Mouse (Mus musculus) mesoderm, embryonic 11.5 days (tissue): Measurements from ENCODE around the gene Plin1.

ENCODE experiments used
- DNase-seq: peaks from one replicate; pipeline ENCODE4 v3.0.0-alpha.2; 2012; ENCODE audit warnings: low read depth, low spot score

Gene Plin1

DNA sequence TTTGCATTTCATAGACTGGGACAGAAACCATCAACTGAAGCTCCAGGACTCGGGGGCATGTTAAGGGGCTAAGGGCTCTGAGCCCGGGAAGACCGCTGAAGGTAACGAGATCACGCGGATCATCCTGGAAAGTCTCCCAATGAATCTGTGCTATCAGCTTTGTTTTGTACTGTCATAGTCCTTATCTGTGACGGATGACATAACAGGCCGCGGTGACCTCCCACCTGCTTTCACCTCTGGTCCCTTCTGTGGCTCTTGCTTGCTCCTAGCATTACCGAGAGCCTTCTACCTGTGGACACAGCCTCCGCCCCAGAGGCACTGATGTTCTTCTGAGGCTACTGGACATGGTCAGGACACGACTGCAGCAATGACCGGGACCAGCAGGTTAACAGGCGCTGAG, 3.8 kb upstream of the Plin1 start:
- DNase-seq = no peak

DNA sequence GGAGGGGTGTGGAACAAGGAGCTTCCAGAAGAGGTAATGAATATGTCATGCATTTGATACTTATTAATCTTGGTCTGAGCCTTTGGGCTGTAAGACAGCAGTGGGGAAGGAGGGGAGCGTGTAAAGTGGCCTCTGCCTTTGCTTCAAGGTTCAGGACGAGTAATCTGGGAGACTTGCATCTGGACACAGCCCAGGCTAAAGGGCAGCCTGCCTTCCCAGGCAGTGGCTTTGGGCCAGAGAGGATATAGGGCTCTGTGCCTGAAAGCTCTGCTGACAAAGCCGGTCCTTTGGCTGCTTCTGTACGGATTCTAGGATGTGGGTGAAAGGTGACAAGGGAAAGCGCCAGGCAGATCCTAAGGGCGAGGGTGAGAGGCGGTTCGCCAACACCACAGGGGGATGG, 1.9 kb upstream of the Plin1 start:
- no peak for DNase-seq

DNA sequence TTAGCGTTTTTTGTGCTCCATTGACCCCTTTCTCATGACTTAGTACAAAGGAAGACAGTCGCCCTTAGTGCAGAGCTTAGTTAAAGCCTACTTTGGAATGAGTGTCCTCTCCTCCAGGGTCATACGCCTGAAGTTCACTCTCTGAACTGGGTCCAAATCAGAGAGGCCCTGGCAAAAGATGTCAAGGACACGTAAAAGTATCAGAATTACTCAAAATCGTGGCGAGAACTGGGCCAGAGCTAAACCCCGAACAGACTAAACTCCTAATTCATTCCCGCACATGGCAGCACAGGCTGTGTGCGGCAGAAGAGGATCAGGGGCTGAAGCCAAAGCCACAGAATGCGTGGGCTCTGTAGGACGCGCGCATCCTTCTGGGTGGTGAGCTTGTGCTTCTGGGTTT, 1.3 kb downstream of the Plin1 start:
- DNase-seq = no peak

DNA sequence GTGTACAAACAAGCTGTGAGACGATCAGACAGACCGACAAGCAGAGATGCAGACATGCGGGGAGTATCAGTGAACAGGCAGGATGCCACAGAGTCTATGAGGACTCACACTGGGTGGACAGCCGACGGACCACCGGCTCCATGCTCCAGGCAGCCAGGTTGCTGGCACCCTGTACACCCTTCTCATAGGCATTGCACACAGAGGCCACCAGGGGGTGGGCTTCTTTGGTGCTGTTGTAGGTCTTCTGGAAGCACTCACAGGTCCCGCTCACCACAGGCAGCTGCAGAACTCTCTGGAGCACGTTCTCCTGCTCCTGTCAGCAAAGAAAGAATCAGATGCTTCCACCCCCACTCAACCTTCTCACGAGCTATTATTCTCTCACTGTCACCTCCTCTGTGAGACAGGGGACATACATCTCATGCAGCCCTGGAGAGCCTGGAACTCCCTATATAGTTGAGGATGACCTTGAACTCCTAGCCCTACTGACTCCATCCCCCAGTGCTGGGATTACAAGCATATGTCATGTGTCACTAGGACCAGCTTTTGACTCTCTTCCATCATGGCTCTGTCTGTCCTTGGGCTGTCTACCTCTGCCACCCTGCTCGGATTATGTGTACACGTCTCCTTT, 2.8 kb downstream of the Plin1 start:
- DNase-seq = no peak

DNA sequence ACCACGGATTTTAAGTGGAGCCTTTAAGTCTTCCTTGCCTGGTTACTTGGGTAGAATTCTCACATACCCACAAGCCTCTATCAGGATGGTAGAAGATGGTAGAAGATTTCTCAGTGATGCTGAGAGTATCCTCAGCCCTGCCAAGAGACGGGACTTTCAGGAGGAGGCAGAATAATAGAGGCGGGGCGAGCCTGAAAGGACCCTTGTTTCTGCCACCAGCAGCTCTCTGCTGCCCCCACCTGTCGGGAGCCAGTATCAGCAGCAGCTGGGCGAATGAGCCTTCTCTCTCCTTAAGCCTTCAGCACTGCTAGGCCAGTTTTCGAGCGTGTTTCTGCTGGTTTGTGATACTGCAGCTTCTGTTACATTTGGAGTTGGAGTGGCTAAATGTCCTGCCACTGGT, 3.5 kb downstream of the Plin1 start:
- DNase-seq = peak; percentile 83

DNA sequence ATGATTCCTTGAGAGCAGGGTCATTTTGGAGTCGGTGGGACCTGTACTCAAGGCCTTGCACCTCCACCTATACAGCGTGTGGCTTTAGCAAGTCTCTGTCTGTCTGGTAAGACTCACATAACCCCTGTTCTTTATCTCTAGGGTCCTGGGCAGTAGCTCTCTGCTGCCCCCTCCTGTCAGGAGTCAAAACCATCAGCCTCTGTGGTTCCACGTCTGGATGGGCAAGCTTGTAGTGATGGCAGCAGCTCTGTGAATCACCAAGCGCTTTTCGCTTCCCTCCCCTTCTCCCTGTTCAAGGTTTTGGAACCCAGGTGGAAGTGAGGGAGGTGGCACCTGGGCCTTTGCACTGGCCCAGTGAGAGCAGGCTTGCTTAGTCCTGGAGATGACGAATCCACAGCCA, 4.5 kb downstream of the Plin1 start:
- peak; percentile 81 for DNase-seq

DNA sequence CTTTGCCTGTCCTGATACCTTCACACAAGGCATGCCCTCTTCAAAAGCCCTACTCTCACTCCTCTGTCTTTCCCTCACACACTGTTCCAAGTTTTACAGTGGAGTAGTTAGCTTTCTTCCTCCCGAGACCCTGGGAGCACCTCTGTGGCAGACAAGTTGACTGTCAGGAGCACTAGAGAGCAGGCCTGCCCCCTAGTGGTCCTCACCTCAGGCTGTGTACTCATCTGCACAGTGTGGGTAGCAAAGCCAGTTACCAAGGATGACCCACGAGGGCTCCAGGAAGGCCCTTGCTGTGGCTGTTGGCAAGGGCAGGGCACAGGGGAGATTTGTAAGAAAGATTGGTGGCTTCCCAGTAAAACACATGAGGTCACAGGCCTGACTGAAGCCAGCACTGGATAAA, 5.6 kb downstream of the Plin1 start:
- DNase-seq = peak; percentile 52

DNA sequence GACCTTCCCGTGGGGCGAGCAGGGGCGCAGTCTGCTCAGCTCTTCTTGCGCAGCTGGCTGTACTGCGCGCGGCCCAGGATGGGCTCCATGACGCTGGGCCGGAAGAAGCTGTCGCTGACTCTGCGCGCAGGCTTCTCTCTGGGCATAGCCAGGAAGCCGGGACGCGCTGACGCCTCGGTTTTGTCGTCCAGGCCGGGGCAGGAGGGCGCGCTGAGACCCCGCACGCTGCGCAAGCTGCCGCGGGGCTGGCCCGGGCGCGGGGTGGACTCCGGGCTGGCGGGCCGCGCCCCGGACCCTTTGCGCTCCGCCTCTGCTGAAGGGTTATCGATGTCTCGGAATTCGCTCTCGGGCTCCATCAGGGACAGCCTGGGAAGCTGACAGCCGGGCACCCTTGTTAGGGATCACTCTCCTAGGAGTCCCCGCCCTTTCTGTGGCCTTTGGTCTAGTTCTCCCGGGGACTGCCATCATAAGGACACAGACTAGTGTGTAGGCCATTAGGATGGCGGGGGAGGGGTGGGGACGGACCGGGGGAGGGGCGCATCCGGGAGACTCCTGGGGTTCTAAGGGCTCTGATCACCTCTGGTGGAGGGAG, 11.2 kb downstream of the Plin1 start:
- DNase-seq = peak; percentile 58

DNA sequence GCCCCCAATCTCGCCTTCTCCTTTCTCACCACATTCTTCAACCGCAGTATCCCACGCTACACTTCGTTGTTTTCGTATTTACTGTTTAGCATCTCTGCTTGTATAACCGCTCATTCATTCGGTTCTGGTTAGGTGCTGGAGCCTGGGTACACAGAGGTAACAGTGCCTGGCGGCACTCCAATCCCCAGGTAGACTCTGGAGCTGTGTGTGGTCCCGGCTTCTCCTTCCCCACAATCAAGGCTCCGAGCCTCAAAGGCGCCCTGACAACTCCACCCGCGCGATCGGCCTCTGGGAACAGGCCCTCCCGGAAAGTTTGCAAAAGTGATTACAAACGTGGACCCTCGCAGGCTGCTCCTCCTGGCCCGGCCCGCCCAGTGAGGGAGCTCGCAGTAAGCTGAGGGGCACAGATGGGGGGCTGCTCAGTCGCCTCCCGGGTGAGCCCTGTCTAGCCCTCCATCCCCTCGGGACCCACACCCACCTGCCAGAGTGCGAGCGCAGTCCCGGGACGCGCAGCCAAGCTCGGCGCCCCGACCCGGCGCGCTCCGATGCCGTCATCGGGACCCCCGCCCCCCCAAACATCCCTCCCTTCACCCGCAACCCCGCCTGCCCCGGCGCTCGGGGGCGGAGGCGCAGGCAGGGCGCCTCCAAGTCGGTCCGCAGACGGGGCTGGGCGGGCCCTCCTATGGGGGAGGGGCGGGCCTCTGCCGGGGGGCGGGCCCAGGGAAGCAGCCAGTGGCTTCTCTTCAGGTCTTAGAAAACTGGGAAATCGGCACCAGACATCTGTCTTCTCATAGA, 17.3 kb downstream of the Plin1 start, which contains the start of gene Kif7:
Gene Kif7 (minus strand): TSS at position 534 of the 795 bp plus-strand sequence.
- peak; percentile 93 for DNase-seq

DNA sequence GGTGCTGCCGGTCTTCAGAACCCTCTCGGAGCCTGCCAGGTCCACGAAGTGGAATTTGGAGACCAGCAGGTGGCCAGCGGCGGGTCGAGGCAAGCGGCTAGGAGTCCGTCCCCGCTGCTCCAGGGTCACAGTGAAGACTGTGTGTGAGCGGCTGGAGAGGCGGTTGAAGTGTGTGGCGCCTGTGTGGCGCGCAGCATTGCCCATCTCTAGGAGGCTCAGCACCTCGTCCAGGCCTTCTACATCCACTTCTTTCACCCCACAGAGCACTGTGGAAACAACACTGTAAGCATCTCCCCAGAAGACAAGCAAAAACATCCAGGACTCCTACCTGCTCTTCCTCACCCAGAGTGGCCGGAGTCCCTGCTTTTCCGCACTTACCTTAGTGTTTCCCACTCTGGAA, 21.9 kb downstream of the Plin1 start:
- no peak for DNase-seq

DNA sequence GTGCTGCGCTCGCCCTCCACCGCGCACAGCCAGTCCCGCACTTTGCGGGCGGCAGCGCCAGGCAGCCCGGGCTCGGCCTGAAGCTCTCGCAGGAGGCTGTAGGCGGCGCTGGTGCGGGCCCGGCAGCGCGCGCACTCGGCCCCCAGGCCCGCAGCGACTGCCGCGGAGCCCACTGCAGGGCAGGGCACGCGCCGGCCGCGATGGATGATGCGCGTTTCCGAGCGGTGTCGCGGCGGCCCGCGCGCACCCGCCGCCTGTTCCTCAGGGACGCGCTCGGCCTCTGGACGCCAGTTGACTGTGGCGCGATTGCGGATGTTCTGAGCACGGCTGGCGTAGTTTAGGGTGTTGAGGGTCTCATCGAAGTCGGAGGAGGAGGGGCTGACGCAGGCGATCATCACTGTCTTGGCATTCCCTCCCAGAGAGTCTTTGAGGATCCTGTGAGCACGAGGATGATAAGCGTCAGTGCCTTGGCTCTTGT, 22.5 kb downstream of the Plin1 start:
- peak; percentile 82 for DNase-seq

DNA sequence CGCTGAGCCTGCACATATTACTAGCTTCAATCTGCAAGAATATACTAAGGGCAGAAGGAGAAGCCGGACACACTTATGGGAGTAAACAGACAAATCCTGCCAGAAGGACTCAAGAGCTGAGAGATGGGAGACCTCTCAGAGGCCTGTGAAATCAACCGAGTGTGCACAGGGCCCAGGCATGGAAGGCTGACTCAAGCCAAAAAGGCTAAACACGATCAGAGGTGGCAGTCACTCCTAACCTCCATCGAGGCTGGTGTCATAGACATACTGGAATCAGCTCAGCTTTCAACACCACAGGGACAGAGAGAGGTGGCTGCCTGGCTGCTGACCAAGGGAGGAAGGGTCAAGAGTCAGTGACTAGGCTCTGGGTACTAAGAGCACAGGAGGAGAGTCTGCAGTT, 27.5 kb downstream of the Plin1 start:
- DNase-seq = no peak

DNA sequence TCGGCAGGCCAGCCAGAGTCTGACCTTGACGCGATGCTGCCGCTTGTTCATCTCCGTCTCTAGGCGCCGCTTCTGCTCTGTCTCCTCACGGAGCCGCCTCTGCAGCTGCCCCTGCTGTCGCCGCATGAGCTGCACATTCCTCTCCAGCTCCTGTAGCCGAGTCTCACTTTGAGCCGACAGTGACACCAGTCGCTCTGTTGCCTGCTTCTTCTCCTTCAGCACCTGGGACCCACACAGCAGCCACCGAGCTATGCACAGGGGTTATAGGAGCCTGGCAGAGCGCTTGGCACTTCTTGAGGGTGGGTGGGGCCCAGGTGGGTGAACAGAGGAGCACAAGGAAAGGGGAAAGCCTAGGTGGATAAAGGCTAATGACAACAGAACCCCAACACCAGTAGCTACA, 29.9 kb downstream of the Plin1 start:
- no peak for DNase-seq

DNA sequence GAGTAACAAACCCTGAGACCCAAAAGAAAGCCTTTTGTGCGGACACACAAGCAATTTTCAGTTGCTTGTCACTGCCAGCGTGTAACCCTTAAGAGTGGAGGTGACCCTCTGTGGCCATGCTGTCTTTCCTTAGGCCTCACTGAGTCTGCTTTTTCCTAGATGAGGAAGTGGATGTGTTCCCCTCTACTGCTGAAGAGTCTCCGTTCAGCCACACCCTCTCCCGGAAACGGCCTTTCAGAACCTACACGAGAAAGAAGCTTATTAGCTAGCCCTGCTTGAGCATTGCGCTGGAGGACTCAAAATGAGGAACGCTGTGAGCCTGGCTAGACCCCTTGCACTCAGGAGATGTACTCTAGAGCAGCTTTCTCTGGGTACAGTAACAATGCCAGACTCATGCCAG, 36.2 kb downstream of the Plin1 start:
- DNase-seq = no peak

DNA sequence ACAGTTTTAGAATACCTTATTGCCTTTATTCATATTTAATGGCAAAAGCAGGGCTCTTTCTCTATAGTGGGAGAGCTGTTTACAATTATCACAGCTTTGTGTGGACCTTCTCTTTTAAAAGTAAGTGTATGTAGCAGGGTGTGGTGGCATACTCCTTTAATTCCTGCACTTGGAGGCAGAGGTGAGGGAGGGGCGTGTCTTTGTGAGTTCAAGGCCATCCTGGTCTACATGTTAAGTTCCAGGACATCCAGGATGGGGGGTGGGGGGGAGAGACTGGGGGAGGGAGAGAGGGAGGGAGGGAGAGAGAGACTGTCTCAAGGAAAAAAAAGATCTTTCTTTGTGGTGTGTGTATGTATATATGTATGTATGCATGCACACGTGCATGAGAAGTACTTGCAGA, 52.5 kb downstream of the Plin1 start:
- DNase-seq = no peak

DNA sequence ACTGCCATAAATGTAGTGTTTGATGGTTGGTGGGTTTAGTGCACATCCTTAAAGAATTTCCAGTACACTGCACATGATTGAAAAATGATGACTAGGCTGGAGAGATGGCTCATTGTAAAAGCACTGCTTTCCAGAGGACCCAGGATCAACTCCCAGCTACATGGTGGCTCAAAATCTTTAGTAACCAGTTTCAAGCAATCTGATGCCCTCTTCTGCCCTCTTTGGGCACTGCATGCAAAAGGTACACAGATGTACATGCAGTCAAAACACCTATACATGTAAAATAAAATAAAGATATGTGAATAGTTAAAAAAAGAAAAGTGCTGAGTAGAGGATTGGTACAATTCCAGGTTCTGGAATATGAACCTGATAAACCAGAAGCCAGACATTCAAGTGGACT, 53.5 kb downstream of the Plin1 start:
- DNase-seq = peak; percentile 12

DNA sequence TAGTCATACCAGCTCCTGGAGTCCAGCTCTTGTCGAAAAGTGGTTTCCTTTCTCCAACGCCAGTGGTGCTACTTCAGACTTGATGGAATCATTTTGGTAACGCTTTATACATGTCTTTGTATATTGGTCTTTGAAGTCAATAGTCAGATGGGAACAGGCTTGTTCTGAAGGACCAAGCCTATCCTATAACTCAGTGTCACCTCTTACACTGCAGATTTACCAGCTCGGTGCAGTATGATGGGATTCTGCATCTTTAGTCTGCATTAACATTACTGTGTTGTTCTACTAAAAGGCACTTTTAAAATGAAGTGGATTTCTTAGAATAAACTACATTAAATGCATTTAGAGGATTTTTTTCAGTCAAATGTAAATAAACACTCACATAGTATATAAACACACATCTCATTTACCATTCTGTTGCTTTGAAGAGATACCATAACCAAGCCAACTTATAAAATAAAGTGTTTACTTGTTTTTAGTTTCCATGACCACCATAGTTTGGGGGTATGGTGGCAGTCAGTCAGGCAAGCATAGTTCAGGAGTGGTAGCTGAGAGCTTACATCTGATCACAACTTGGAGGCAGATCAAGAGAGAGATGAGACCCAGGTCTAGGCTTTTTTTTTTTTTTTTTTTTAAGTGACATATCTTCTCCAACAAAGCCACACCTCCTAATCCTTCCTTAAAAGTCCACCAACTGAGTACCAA, 61.7 kb downstream of the Plin1 start:
- no peak for DNase-seq
